Mouse (Mus musculus): Measurements from ENCODE around the gene 4930507D05Rik. TPM values are rescaled to one million over a fixed set of nuclear protein-coding genes. Genes with fewer than 3 reads are reported as not detected.
"Not testable (repeated sequence)": the region's sequence is repeated elsewhere in the genome, so short reads cannot be mapped to it uniquely, and the experiment has no call there.

4930507D05Rik gene
- polyA plus RNA-seq, 1 experiment = not detected

- H3K4me3 ChIP-seq (ENCODE audit: insufficient read depth, low read length) = no peak overlapping the region
- H3K4me1 ChIP-seq (ENCODE audit: control insufficient read depth, insufficient read depth, low read length) = no peaks in the 10 kb centered on the region
- H3K27ac ChIP-seq (ENCODE audit: insufficient read depth, low read depth, low read length) = no peak overlapping the region
- no peak for TF ChIP-seq CTCF (IDR thresholded peaks at IDR 0.05; ENCODE audit: low read depth, low read length)
- TF ChIP-seq POLR2A (IDR thresholded peaks at IDR 0.05; ENCODE audit: borderline replicate concordance, low read depth, low read length) = no peak
Measured at GRCm38 (mm10) chr10:62419422-62419821, 29.9 kb upstream of the 4930507D05Rik start.

GRCm38 (mm10) chr10:62420399-62420798 lies 28.9 kb upstream of the 4930507D05Rik start:
- Histone ChIP-seq H3K4me1 (ENCODE audit: control insufficient read depth, insufficient read depth, low read length) (no peaks in the 10 kb centered on the region), H3K27ac (ENCODE audit: insufficient read depth, low read depth, low read length) (no peak overlapping the region)
- no peak for TF ChIP-seq POLR2A (IDR thresholded peaks at IDR 0.05; ENCODE audit: borderline replicate concordance, low read depth, low read length)
- no peak for TF ChIP-seq CTCF (IDR thresholded peaks at IDR 0.05; ENCODE audit: low read depth, low read length)

GRCm38 (mm10) chr10:62421127-62421526 lies 28.2 kb upstream of the 4930507D05Rik start:
- Histone ChIP-seq H3K4me1 (ENCODE audit: control insufficient read depth, insufficient read depth, low read length) (no peaks in the 10 kb centered on the region), H3K4me3 (ENCODE audit: insufficient read depth, low read length) (no peak overlapping the region), H3K27ac (ENCODE audit: insufficient read depth, low read depth, low read length) (no peak overlapping the region)
- TF ChIP-seq CTCF (IDR thresholded peaks at IDR 0.05; ENCODE audit: low read depth, low read length) = no peak
- no peak for TF ChIP-seq POLR2A (IDR thresholded peaks at IDR 0.05; ENCODE audit: borderline replicate concordance, low read depth, low read length)

More at GRCm38 (mm10) chr10:62420399-62420798, 28.9 kb upstream of the 4930507D05Rik start:
- no peak overlapping the region for H3K4me3 ChIP-seq (ENCODE audit: insufficient read depth, low read length)

GRCm38 (mm10) chr10:62422255-62422654 lies 27.0 kb upstream of the 4930507D05Rik start, which contains the start of gene Hkdc1:
Gene Hkdc1, minus strand, starts transcription at chr10:62422491.
- Histone ChIP-seq H3K4me3 (ENCODE audit: insufficient read depth, low read length) (no peak within 1 kb of the TSS), H3K27ac (ENCODE audit: insufficient read depth, low read depth, low read length) (no peak within 1 kb of the TSS), H3K4me1 (ENCODE audit: control insufficient read depth, insufficient read depth, low read length) (peaks cover 5% of the 10 kb centered on the region)
- TF ChIP-seq CTCF (IDR thresholded peaks at IDR 0.05; ENCODE audit: low read depth, low read length) (no peak), POLR2A (IDR thresholded peaks at IDR 0.05; ENCODE audit: borderline replicate concordance, low read depth, low read length) (no peak)

- TF ChIP-seq CTCF (IDR thresholded peaks at IDR 0.05; ENCODE audit: low read depth, low read length) (no peak), POLR2A (IDR thresholded peaks at IDR 0.05; ENCODE audit: borderline replicate concordance, low read depth, low read length) (no peak)
- Histone ChIP-seq H3K27ac (ENCODE audit: insufficient read depth, low read depth, low read length) (no peak overlapping the region), H3K4me1 (ENCODE audit: control insufficient read depth, insufficient read depth, low read length) (peaks cover 6% of the 10 kb centered on the region), H3K4me3 (ENCODE audit: insufficient read depth, low read length) (no peak overlapping the region)
Measured at GRCm38 (mm10) chr10:62425081-62425871, 24.0 kb upstream of the 4930507D05Rik start.

GRCm38 (mm10) chr10:62430427-62430826 lies 18.9 kb upstream of the 4930507D05Rik start:
- H3K4me3 ChIP-seq (ENCODE audit: insufficient read depth, low read length) = no peak overlapping the region
- TF ChIP-seq POLR2A (IDR thresholded peaks at IDR 0.05; ENCODE audit: borderline replicate concordance, low read depth, low read length) (no peak), CTCF (IDR thresholded peaks at IDR 0.05; ENCODE audit: low read depth, low read length) (no peak)
- H3K4me1 ChIP-seq (ENCODE audit: control insufficient read depth, insufficient read depth, low read length) = peaks cover 13% of the 10 kb centered on the region
- no peak overlapping the region for H3K27ac ChIP-seq (ENCODE audit: insufficient read depth, low read depth, low read length)

- peak overlapping the region; percentile 95 for H3K27ac ChIP-seq (ENCODE audit: insufficient read depth, low read depth, low read length)
- no peak for TF ChIP-seq POLR2A (IDR thresholded peaks at IDR 0.05; ENCODE audit: borderline replicate concordance, low read depth, low read length)
- TF ChIP-seq CTCF (IDR thresholded peaks at IDR 0.05; ENCODE audit: low read depth, low read length) = no peak
- H3K4me3 ChIP-seq (ENCODE audit: insufficient read depth, low read length) = peak overlapping the region; percentile 70
- peaks cover 9% of the 10 kb centered on the region for H3K4me1 ChIP-seq (ENCODE audit: control insufficient read depth, insufficient read depth, low read length)
Measured at GRCm38 (mm10) chr10:62450280-62450640, 971 bp downstream of the 4930507D05Rik start.

GRCm38 (mm10) chr10:62452001-62452400 lies 2.7 kb downstream of the 4930507D05Rik start:
- H3K4me1 ChIP-seq (ENCODE audit: control insufficient read depth, insufficient read depth, low read length); H3K27ac ChIP-seq (ENCODE audit: insufficient read depth, low read depth, low read length); H3K4me3 ChIP-seq (ENCODE audit: insufficient read depth, low read length): not testable (repeated sequence)

- H3K27ac ChIP-seq (ENCODE audit: insufficient read depth, low read depth, low read length) = no peak overlapping the region
- no peak overlapping the region for H3K4me3 ChIP-seq (ENCODE audit: insufficient read depth, low read length)
- TF ChIP-seq POLR2A (IDR thresholded peaks at IDR 0.05; ENCODE audit: borderline replicate concordance, low read depth, low read length) (no peak), CTCF (IDR thresholded peaks at IDR 0.05; ENCODE audit: low read depth, low read length) (no peak)
- H3K4me1 ChIP-seq (ENCODE audit: control insufficient read depth, insufficient read depth, low read length) = no peaks in the 10 kb centered on the region
Measured at GRCm38 (mm10) chr10:62461321-62461720, 12.0 kb downstream of the 4930507D05Rik start.

- Histone ChIP-seq H3K4me3 (ENCODE audit: insufficient read depth, low read length) (no peak overlapping the region), H3K4me1 (ENCODE audit: control insufficient read depth, insufficient read depth, low read length) (0 out of 2 replicates have a peak, but pooled peaks cover 4% of the 10 kb centered on the region), H3K27ac (ENCODE audit: insufficient read depth, low read depth, low read length) (no peak overlapping the region)
- TF ChIP-seq POLR2A (IDR thresholded peaks at IDR 0.05; ENCODE audit: borderline replicate concordance, low read depth, low read length) = no peak
- TF ChIP-seq CTCF (IDR thresholded peaks at IDR 0.05; ENCODE audit: low read depth, low read length) = no peak
Measured at GRCm38 (mm10) chr10:62469736-62470135, 20.4 kb downstream of the 4930507D05Rik start.

All from bone marrow macrophage, adult 2 months (primary cell).